Mouse (Mus musculus): ENCODE results near the gene Crlf1. TPM values are rescaled to one million over a fixed set of nuclear protein-coding genes. Genes with fewer than 3 reads are reported as not detected.
A peak's percentile ranks its signal among the peaks of the same experiment; 100 is the strongest.

Crlf1 gene
- polyA plus RNA-seq, 1 experiment, result 294 TPM

GRCm38 (mm10) chr8:70464162-70464561 is 28.8 kb upstream of the Crlf1 start:
- Histone ChIP-seq H3ac (ENCODE audit: control insufficient read depth, insufficient read length, low read depth) (no peak overlapping the region), H3K36me3 (ENCODE audit: control insufficient read depth, insufficient read depth) (peaks cover 14% of the 10 kb centered on the region), H3K79me2 (ENCODE audit: control insufficient read depth, insufficient read depth) (peaks cover 76% of the 10 kb centered on the region), H3K79me3 (ENCODE audit: low read depth) (peaks cover 28% of the 10 kb centered on the region), H3K4me3 (ENCODE audit: insufficient read depth, poor library complexity, severe bottlenecking) (no peak overlapping the region), H3K27me3 (ENCODE audit: control insufficient read depth, insufficient read depth, insufficient read length) (no peaks in the 10 kb centered on the region)
- no peak for TF ChIP-seq MAX (IDR thresholded peaks at IDR 0.05)
- TF ChIP-seq MYOD1 (IDR thresholded peaks at IDR 0.05; ENCODE audit: control insufficient read depth, insufficient read length, low read depth), result no peak
- TF ChIP-seq CTCF (IDR thresholded peaks at IDR 0.05; ENCODE audit: control insufficient read depth, insufficient read depth, insufficient read length), result no peak
- TF ChIP-seq FOSL1 (IDR thresholded peaks at IDR 0.05; ENCODE audit: insufficient read depth, low read length, poor library complexity, severe bottlenecking), result no peak
- TF ChIP-seq USF1 (IDR thresholded peaks at IDR 0.05; ENCODE audit: low read depth), result no peak
- TF ChIP-seq CEBPB (IDR thresholded peaks at IDR 0.05; ENCODE audit: low read depth), result no peak
- TF ChIP-seq MYOG (IDR thresholded peaks at IDR 0.05; ENCODE audit: control insufficient read depth, extremely low read depth, insufficient read length), result no peak

- no peak overlapping the region for H3ac ChIP-seq (ENCODE audit: control insufficient read depth, insufficient read length, low read depth)
- H3K27me3 ChIP-seq (ENCODE audit: control insufficient read depth, insufficient read depth, insufficient read length), result no peaks in the 10 kb centered on the region
- peaks cover 82% of the 10 kb centered on the region for H3K79me2 ChIP-seq (ENCODE audit: control insufficient read depth, insufficient read depth)
- no peak overlapping the region for H3K4me3 ChIP-seq (ENCODE audit: insufficient read depth, poor library complexity, severe bottlenecking)
- H3K79me3 ChIP-seq (ENCODE audit: low read depth), result peaks cover 37% of the 10 kb centered on the region
- TF ChIP-seq USF1 (IDR thresholded peaks at IDR 0.05; ENCODE audit: low read depth), result no peak
- no peak for TF ChIP-seq CEBPB (IDR thresholded peaks at IDR 0.05; ENCODE audit: low read depth)
- no peak for TF ChIP-seq CTCF (IDR thresholded peaks at IDR 0.05; ENCODE audit: control insufficient read depth, insufficient read depth, insufficient read length)
- no peak for TF ChIP-seq MYOG (IDR thresholded peaks at IDR 0.05; ENCODE audit: control insufficient read depth, extremely low read depth, insufficient read length)
- no peak for TF ChIP-seq FOSL1 (IDR thresholded peaks at IDR 0.05; ENCODE audit: insufficient read depth, low read length, poor library complexity, severe bottlenecking)
- peaks cover 12% of the 10 kb centered on the region for H3K36me3 ChIP-seq (ENCODE audit: control insufficient read depth, insufficient read depth)
These were observed 27.3 kb upstream of the Crlf1 start for GRCm38 (mm10) chr8:70465701-70466100.

- no peak overlapping the region for H3K4me3 ChIP-seq (ENCODE audit: insufficient read depth, poor library complexity, severe bottlenecking)
- H3K27me3 ChIP-seq (ENCODE audit: control insufficient read depth, insufficient read depth, insufficient read length), result no peaks in the 10 kb centered on the region
- peaks cover 18% of the 10 kb centered on the region for H3K36me3 ChIP-seq (ENCODE audit: control insufficient read depth, insufficient read depth)
- TF ChIP-seq USF1 (IDR thresholded peaks at IDR 0.05; ENCODE audit: low read depth) (no peak), CTCF (IDR thresholded peaks at IDR 0.05; ENCODE audit: control insufficient read depth, insufficient read depth, insufficient read length) (no peak), MAX (IDR thresholded peaks at IDR 0.05) (no peak), MYOD1 (IDR thresholded peaks at IDR 0.05; ENCODE audit: control insufficient read depth, insufficient read length, low read depth) (no peak), MYOG (IDR thresholded peaks at IDR 0.05; ENCODE audit: control insufficient read depth, extremely low read depth, insufficient read length) (no peak), CEBPB (IDR thresholded peaks at IDR 0.05; ENCODE audit: low read depth) (no peak), FOSL1 (IDR thresholded peaks at IDR 0.05; ENCODE audit: insufficient read depth, low read length, poor library complexity, severe bottlenecking) (no peak)
- peaks cover 83% of the 10 kb centered on the region for H3K79me2 ChIP-seq (ENCODE audit: control insufficient read depth, insufficient read depth)
- H3K79me3 ChIP-seq (ENCODE audit: low read depth), result peaks cover 43% of the 10 kb centered on the region
- H3ac ChIP-seq (ENCODE audit: control insufficient read depth, insufficient read length, low read depth), result peak overlapping the region; percentile 14
These were observed 26.7 kb upstream of the Crlf1 start for GRCm38 (mm10) chr8:70466305-70466704.

- peak overlapping the region; percentile 14 for H3ac ChIP-seq (ENCODE audit: control insufficient read depth, insufficient read length, low read depth)
- peaks cover 47% of the 10 kb centered on the region for H3K79me3 ChIP-seq (ENCODE audit: low read depth)
- H3K79me2 ChIP-seq (ENCODE audit: control insufficient read depth, insufficient read depth), result peaks cover 87% of the 10 kb centered on the region
- no peak overlapping the region for H3K4me3 ChIP-seq (ENCODE audit: insufficient read depth, poor library complexity, severe bottlenecking)
- TF ChIP-seq MAX (IDR thresholded peaks at IDR 0.05) (no peak), FOSL1 (IDR thresholded peaks at IDR 0.05; ENCODE audit: insufficient read depth, low read length, poor library complexity, severe bottlenecking) (no peak)
- H3K36me3 ChIP-seq (ENCODE audit: control insufficient read depth, insufficient read depth), result peaks cover 19% of the 10 kb centered on the region
- H3K27me3 ChIP-seq (ENCODE audit: control insufficient read depth, insufficient read depth, insufficient read length), result no peaks in the 10 kb centered on the region
These were observed 26.2 kb upstream of the Crlf1 start for GRCm38 (mm10) chr8:70466771-70467170.

- Histone ChIP-seq H3K79me2 (ENCODE audit: control insufficient read depth, insufficient read depth) (peaks cover 92% of the 10 kb centered on the region), H3K36me3 (ENCODE audit: control insufficient read depth, insufficient read depth) (peaks cover 20% of the 10 kb centered on the region), H3ac (ENCODE audit: control insufficient read depth, insufficient read length, low read depth) (no peak overlapping the region), H3K4me3 (ENCODE audit: insufficient read depth, poor library complexity, severe bottlenecking) (no peak overlapping the region), H3K79me3 (ENCODE audit: low read depth) (peaks cover 52% of the 10 kb centered on the region), H3K27me3 (ENCODE audit: control insufficient read depth, insufficient read depth, insufficient read length) (no peaks in the 10 kb centered on the region)
- peak; percentile 74 for TF ChIP-seq MYOD1 (IDR thresholded peaks at IDR 0.05; ENCODE audit: control insufficient read depth, insufficient read length, low read depth)
- TF ChIP-seq USF1 (IDR thresholded peaks at IDR 0.05; ENCODE audit: low read depth), result no peak
These were observed 25.7 kb upstream of the Crlf1 start for GRCm38 (mm10) chr8:70467229-70467725.

GRCm38 (mm10) chr8:70467907-70468306 is 25.1 kb upstream of the Crlf1 start:
- Histone ChIP-seq H3K4me3 (ENCODE audit: insufficient read depth, poor library complexity, severe bottlenecking) (no peak overlapping the region), H3K36me3 (ENCODE audit: control insufficient read depth, insufficient read depth) (peaks cover 25% of the 10 kb centered on the region), H3K79me2 (ENCODE audit: control insufficient read depth, insufficient read depth) (peaks cover 97% of the 10 kb centered on the region), H3ac (ENCODE audit: control insufficient read depth, insufficient read length, low read depth) (no peak overlapping the region), H3K79me3 (ENCODE audit: low read depth) (peaks cover 58% of the 10 kb centered on the region), H3K27me3 (ENCODE audit: control insufficient read depth, insufficient read depth, insufficient read length) (no peaks in the 10 kb centered on the region)
- TF ChIP-seq FOSL1 (IDR thresholded peaks at IDR 0.05; ENCODE audit: insufficient read depth, low read length, poor library complexity, severe bottlenecking) (no peak), MAX (IDR thresholded peaks at IDR 0.05) (no peak), USF1 (IDR thresholded peaks at IDR 0.05; ENCODE audit: low read depth) (no peak), MYOD1 (IDR thresholded peaks at IDR 0.05; ENCODE audit: control insufficient read depth, insufficient read length, low read depth) (no peak), MYOG (IDR thresholded peaks at IDR 0.05; ENCODE audit: control insufficient read depth, extremely low read depth, insufficient read length) (no peak), CEBPB (IDR thresholded peaks at IDR 0.05; ENCODE audit: low read depth) (no peak), CTCF (IDR thresholded peaks at IDR 0.05; ENCODE audit: control insufficient read depth, insufficient read depth, insufficient read length) (no peak)

Measured in C2C12 (cell line).